Mouse (Mus musculus): ENCODE measurements around the gene Atoh7. TPM values are rescaled to one million over a fixed set of nuclear protein-coding genes. Genes with fewer than 3 reads are reported as not detected.

Gene Atoh7
- polyA plus RNA-seq, 1 experiment from 2014 or later = not detected

- Histone ChIP-seq H3K27me3 (no peaks in the 10 kb centered on the region), H3K9me3 (no peaks in the 10 kb centered on the region), H3K4me1 (no peaks in the 10 kb centered on the region), H3K4me3 (no peak overlapping the region), H3K9ac (no peak overlapping the region), H3K36me3 (no peaks in the 10 kb centered on the region), H3K27ac (no peak overlapping the region), H3K4me2 (no peak overlapping the region)
- 79% methylated on average over 9 of the region's 9 CpGs for WGBS
- no peak for ATAC-seq (ENCODE audit: insufficient number of reproducible peaks, insufficient read depth, low FRiP score, low TSS enrichment, low read depth)
Measured at GRCm38 (mm10) chr10:63064516-63064915, 34.9 kb upstream of the Atoh7 start.

- H3K9ac ChIP-seq = no peak overlapping the region
- no peaks in the 10 kb centered on the region for H3K4me1 ChIP-seq
- WGBS = 48% methylated on average over 8 of the region's 8 CpGs
- no peak overlapping the region for H3K27ac ChIP-seq
- H3K4me2 ChIP-seq = no peak overlapping the region
- no peaks in the 10 kb centered on the region for H3K36me3 ChIP-seq
- no peak for ATAC-seq (ENCODE audit: insufficient number of reproducible peaks, insufficient read depth, low FRiP score, low TSS enrichment, low read depth)
- no peaks in the 10 kb centered on the region for H3K9me3 ChIP-seq
- no peaks in the 10 kb centered on the region for H3K27me3 ChIP-seq
- no peak overlapping the region for H3K4me3 ChIP-seq
Measured at GRCm38 (mm10) chr10:63065561-63065960, 33.9 kb upstream of the Atoh7 start.

GRCm38 (mm10) chr10:63065988-63066387 is 33.5 kb upstream of the Atoh7 start:
- no peak overlapping the region for H3K4me2 ChIP-seq
- no peaks in the 10 kb centered on the region for H3K27me3 ChIP-seq
- H3K27ac ChIP-seq = no peak overlapping the region
- no peaks in the 10 kb centered on the region for H3K4me1 ChIP-seq
- no peak for ATAC-seq (ENCODE audit: insufficient number of reproducible peaks, insufficient read depth, low FRiP score, low TSS enrichment, low read depth)
- no peaks in the 10 kb centered on the region for H3K36me3 ChIP-seq
- 5% methylated on average over 5 of the region's 5 CpGs for WGBS
- no peaks in the 10 kb centered on the region for H3K9me3 ChIP-seq
- H3K4me3 ChIP-seq = no peak overlapping the region
- no peak overlapping the region for H3K9ac ChIP-seq

- peaks cover 13% of the 10 kb centered on the region for H3K27me3 ChIP-seq
- H3K4me2 ChIP-seq = no peak overlapping the region
- H3K9me3 ChIP-seq = no peaks in the 10 kb centered on the region
- no peak for ATAC-seq (ENCODE audit: insufficient number of reproducible peaks, insufficient read depth, low FRiP score, low TSS enrichment, low read depth)
- peaks cover 13% of the 10 kb centered on the region for H3K4me1 ChIP-seq
- H3K9ac ChIP-seq = no peak overlapping the region
- no peak overlapping the region for H3K27ac ChIP-seq
- H3K4me3 ChIP-seq = no peak overlapping the region
- H3K36me3 ChIP-seq = no peaks in the 10 kb centered on the region
- 87% methylated on average over 10 of the region's 10 CpGs for WGBS
Measured at GRCm38 (mm10) chr10:63086304-63086703, 13.1 kb upstream of the Atoh7 start.

GRCm38 (mm10) chr10:63089103-63089757 is 10.2 kb upstream of the Atoh7 start:
- Histone ChIP-seq H3K4me3 (peak overlapping the region; percentile 37), H3K27ac (no peak overlapping the region), H3K9me3 (no peaks in the 10 kb centered on the region), H3K9ac (peak overlapping the region; percentile 70), H3K4me1 (peaks cover 13% of the 10 kb centered on the region), H3K4me2 (peak overlapping the region; percentile 66), H3K36me3 (no peaks in the 10 kb centered on the region), H3K27me3 (peaks cover 13% of the 10 kb centered on the region)
- no peak for ATAC-seq (ENCODE audit: insufficient number of reproducible peaks, insufficient read depth, low FRiP score, low TSS enrichment, low read depth)
- WGBS = 23% methylated on average over 8 of the region's 8 CpGs

DNA sequence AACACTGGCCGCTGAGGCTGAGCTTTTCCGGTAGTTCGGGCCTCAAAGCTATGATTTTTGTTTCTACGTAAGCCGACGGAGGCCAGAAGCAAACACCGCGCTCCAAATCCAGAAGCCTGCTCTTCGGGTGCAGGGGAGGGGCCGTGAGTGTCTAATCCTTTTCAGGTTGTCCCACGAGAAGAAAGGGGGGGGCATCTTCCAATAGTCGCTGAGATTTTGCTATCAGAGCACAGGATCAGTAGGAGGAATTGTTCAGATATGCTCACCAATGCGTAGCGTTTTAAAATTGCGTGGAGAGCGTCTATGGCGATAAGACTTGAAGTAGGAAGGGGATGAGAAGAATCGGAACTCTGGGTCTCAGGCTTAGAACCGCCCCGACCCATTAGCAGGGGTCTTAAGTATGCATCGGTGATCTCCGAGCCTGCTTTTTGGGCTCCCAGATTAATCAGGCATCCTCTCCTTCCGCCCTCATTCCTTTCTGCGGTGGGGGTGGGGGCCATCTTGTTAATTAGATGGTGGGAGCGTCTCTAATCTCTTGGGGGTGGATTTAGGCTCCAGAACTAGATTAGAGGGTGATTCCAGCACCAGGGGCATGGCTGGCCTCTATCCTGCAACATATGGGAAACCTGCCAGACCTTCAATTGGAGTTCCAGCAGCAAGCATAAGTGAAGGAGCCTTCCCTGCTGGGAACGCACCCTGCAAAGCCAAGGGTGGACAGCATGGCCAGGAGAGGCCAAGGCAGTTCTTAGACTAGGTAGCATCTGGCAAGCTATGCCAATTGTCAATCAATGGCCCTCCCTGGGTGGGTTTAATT is 9.5 kb upstream of the Atoh7 start:
- Histone ChIP-seq H3K4me2 (peak overlapping the region; percentile 66), H3K9me3 (no peaks in the 10 kb centered on the region), H3K27me3 (peaks cover 13% of the 10 kb centered on the region), H3K4me1 (peaks cover 13% of the 10 kb centered on the region), H3K27ac (no peak overlapping the region), H3K4me3 (peak overlapping the region; percentile 37), H3K36me3 (no peaks in the 10 kb centered on the region), H3K9ac (peak overlapping the region; percentile 70)
- WGBS = 3% methylated on average over 26 of the region's 26 CpGs
- ATAC-seq (ENCODE audit: insufficient number of reproducible peaks, insufficient read depth, low FRiP score, low TSS enrichment, low read depth) = no peak

DNA sequence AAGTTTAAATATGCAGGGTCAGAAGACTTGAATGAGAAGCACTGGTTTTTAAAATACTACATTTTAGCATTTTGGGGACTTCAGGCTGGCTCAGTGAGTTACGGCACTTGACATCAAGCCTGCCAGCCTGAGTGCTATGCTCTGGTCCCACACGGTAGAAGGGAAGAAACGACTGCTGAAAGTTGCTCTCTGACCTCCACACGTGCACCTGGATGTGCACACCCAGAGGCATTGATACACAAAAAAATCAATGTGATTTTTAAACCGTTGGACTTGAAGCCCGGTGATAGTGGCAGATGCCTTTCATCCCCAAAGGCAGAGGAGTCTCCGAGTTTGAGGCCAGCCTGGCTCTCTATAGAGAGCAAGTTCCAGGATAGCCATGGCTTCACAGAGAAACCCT is 7.5 kb upstream of the Atoh7 start:
- Histone ChIP-seq H3K36me3 (no peaks in the 10 kb centered on the region), H3K9ac (no peak overlapping the region), H3K4me1 (peaks cover 13% of the 10 kb centered on the region), H3K27me3 (peaks cover 13% of the 10 kb centered on the region), H3K27ac (no peak overlapping the region), H3K4me3 (no peak overlapping the region), H3K4me2 (no peak overlapping the region), H3K9me3 (no peaks in the 10 kb centered on the region)
- 66% methylated on average over 7 of the region's 7 CpGs for WGBS
- ATAC-seq (ENCODE audit: insufficient number of reproducible peaks, insufficient read depth, low FRiP score, low TSS enrichment, low read depth) = no peak

DNA sequence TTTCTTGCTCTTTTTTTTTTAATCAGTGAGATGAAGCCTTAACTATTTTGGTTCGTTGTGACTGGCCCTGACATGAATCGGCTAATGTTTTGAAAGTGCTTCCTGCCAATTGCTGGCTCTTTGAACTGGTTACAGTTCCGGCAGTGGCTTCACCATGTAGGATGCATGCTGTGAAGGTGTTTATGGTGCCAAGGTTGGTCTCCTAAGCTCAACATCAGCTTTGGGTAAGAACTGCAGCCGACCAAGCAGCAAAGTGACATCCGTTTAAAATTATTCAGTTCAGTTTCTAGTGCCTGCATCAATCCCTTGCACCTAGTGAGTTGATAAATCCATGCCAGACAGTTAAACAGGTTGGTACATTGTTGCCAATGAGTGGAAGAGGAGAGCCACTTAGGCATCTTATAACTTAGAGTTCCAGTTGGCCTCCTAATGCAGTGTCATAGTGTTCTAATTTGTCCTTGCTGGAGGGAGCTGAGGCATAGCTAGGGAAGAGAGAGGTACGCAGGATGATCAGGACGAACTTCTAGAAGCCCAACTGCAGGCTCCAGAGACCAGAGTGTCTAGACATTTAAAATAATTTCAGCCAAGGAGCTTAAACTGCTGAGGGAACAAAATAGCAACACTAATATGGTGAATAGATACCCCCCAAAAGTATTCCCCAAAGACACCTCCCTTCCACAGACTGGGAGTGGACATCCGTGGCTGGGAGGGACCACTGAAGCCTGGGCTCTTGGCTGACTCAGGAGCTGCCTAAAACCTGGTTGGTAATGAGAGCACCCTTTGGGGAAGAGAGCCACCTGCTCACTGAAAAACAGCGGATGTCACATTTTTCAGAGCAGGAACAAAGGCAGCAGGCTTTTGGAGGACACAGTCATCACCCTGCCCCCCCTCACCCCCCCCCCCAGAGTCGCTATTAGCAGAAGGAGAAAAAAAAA is 6.6 kb upstream of the Atoh7 start:
- H3K36me3 ChIP-seq = no peaks in the 10 kb centered on the region
- 70% methylated on average over 10 of the region's 10 CpGs for WGBS
- H3K27ac ChIP-seq = no peak overlapping the region
- H3K9me3 ChIP-seq = no peaks in the 10 kb centered on the region
- peaks cover 20% of the 10 kb centered on the region for H3K27me3 ChIP-seq
- peaks cover 13% of the 10 kb centered on the region for H3K4me1 ChIP-seq
- H3K9ac ChIP-seq = no peak overlapping the region
- H3K4me3 ChIP-seq = no peak overlapping the region
- ATAC-seq (ENCODE audit: insufficient number of reproducible peaks, insufficient read depth, low FRiP score, low TSS enrichment, low read depth) = no peak
- H3K4me2 ChIP-seq = no peak overlapping the region

DNA sequence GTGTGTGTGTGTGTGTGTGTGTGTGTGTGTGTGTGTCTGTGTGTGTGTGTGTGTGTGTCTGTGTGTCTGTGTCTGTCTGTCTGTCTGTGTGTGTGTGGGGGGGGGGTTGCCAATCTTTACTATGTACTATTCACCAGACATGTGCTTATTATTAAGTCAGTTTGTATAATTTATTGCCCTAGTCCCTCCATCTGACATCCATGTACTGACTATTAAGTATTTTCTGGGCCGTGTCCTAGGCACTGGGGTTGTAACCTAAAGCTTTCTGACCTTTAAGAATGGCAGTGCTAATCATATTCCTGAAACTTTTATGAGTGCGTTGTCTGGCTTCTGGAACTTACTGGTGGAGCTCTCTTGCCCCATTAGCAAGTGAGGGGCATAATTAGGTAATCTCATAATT is 2.7 kb upstream of the Atoh7 start:
- WGBS = 48% methylated on average over 2 of the region's 2 CpGs
- no peaks in the 10 kb centered on the region for H3K9me3 ChIP-seq
- H3K4me2 ChIP-seq = no peak overlapping the region
- no peak overlapping the region for H3K27ac ChIP-seq
- H3K27me3 ChIP-seq = peaks cover 44% of the 10 kb centered on the region
- H3K4me1 ChIP-seq = peaks cover 10% of the 10 kb centered on the region; the same call in 1 of the 2 replicates
- no peak for ATAC-seq (ENCODE audit: insufficient number of reproducible peaks, insufficient read depth, low FRiP score, low TSS enrichment, low read depth)
- no peak overlapping the region for H3K4me3 ChIP-seq
- H3K36me3 ChIP-seq = no peaks in the 10 kb centered on the region
- no peak overlapping the region for H3K9ac ChIP-seq

GRCm38 (mm10) chr10:63098191-63098590 is 1.3 kb upstream of the Atoh7 start:
- Histone ChIP-seq H3K4me2 (no peak overlapping the region), H3K4me3 (no peak overlapping the region), H3K27ac (no peak overlapping the region), H3K4me1 (peaks cover 10% of the 10 kb centered on the region; the same call in 1 of the 2 replicates), H3K9ac (no peak overlapping the region), H3K27me3 (peaks cover 47% of the 10 kb centered on the region), H3K9me3 (no peaks in the 10 kb centered on the region), H3K36me3 (no peaks in the 10 kb centered on the region)
- no peak for ATAC-seq (ENCODE audit: insufficient number of reproducible peaks, insufficient read depth, low FRiP score, low TSS enrichment, low read depth)
- WGBS = 65% methylated on average over 12 of the region's 12 CpGs

DNA sequence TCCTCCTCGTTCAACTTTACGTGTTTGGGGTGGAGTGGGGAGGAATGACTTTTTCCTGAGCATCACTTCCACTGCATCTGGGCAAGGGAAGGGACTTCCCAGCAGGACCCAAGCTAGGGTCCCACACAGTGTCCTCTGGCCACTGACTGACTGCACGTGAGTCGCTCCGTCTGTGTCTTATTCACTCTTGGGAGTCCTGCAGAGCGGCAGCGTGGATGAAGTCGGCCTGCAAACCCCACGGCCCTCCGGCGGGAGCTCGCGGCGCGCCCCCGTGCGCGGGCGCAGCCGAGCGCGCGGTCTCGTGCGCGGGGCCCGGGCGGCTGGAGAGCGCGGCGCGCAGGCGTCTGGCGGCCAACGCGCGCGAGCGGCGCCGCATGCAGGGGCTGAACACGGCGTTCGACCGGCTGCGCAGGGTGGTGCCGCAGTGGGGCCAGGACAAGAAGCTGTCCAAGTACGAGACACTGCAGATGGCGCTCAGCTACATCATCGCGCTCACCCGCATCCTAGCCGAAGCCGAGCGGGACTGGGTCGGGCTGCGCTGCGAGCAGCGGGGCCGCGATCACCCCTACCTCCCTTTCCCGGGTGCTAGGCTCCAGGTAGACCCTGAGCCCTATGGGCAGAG is 601 bp downstream of the Atoh7 start:
- Histone ChIP-seq H3K9me3 (no peaks in the 10 kb centered on the region), H3K27ac (no peak overlapping the region), H3K4me3 (peak overlapping the region; percentile 56), H3K27me3 (peaks cover 47% of the 10 kb centered on the region), H3K4me2 (peak overlapping the region; percentile 94), H3K36me3 (no peaks in the 10 kb centered on the region), H3K9ac (peak overlapping the region; percentile 72), H3K4me1 (peaks cover 10% of the 10 kb centered on the region; the same call in 1 of the 2 replicates)
- peak; percentile 48; the same call in 1 of the 2 replicates for ATAC-seq (ENCODE audit: insufficient number of reproducible peaks, insufficient read depth, low FRiP score, low TSS enrichment, low read depth)
- WGBS = under 1% methylated on average over 60 of the region's 62 CpGs
